Mouse (Mus musculus): ENCODE results near the gene Rrh.

The Rrh gene

DNA sequence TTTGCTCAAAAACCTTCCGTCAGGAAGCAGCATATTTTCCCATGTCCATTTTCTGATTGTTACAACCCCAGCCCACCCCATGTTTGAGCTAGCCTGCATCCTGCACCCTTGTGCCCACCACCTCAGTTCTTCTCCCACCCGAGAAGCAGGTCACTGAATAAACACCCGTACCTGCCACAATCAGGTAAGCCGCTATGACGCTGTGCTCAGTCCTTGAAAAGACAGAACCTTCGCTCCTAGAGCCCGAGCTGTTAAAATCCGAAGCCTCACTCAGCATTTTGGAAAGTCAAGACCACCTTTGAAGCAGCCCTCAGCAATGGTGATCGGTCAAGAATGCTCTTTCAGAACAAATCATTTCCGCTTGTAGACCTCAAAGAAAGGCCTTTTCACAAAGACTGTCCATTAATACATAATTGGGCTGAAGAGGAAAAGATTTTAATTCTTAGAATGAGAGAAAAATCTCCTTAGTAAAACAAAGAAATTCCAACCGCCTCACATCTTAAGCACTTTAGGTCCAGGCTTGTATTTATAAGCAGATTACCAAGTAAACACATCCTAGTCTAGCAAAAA lies at the start of gene Rrh:
Gene Rrh, minus strand, starts transcription at position 382 of the 570 bp plus-strand sequence.
- DNase-seq (ENCODE audit: low spot score), result no peak

DNA sequence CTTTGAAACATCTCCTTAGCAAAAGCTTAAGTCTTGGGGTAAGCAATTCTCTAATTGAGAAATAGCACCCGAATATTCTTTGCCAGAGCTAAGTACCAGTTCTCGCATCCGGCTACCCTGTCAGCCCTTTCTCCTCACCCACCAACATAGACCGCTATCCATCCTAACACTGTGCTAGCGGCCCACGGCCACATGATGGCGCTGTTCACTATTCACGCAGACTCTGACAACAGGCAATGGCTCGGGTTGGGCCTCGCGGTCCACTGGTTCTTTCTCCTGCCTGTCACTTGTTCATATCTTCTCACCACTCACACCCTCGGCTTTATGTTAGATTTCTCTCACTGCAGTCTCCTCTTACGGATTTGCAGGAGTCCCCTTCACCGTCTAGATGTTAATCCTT lies 41.3 kb upstream of the Rrh start:
- DNase-seq (ENCODE audit: low spot score), result peak; percentile 83

DNA sequence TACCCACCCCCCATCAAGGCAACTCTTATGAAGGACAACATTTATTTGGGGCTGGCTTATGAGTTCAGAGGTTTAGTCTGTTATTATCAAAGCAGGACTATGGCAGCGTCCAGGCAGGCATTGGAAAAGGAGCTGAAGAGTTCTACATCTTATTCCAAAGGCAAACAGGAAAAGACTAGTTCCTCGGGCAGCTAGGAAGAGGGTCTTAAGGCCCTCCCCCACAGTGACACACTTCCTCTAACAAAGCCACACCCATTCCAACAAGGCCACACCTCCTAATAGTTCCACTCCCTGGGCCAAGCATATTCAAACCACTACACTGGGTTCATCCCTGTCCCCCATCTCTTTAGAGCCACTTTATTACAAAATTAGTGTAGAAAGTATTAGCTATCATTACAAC lies 40.2 kb upstream of the Rrh start:
- no peak for DNase-seq (ENCODE audit: low spot score)

DNA sequence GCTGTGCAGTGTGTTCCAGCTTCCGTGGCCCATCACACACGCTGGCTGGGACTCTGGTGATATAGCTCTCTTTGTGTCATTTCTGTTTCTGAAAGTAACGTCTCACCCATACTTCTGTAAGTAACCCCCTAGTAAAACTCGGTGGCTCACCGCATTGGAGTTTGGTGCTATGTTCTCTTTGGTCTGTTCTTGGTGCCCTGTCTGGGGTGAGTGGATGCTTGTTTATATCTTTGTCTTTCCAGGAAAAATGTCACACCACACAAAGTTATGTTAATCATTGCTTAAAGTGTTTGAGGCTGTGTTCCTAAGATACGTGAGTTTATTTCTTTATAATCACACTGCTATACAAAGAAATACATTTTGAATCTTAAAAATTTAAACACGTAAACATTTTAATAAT lies 24.5 kb upstream of the Rrh start:
- DNase-seq (ENCODE audit: low spot score), result no peak

DNA sequence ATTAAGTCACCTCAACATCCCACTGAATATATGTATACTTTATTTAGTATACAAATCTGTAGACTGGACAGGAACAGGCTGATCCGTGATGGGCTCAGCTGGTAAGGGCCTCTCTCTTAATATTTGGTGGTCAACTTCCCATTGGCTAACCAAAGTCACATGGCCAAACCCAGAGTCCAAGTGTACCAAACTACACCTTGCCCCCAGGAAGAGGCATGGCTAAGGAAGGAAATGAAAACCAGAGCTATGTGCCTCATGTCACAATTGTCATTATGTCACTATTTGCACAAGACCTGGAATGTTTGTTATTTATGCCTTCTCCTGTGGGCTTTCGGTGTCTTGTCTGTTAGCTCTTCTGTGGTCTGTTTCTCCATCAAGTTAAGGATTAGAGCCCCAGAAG lies 23.5 kb upstream of the Rrh start:
- no peak for DNase-seq (ENCODE audit: low spot score)

DNA sequence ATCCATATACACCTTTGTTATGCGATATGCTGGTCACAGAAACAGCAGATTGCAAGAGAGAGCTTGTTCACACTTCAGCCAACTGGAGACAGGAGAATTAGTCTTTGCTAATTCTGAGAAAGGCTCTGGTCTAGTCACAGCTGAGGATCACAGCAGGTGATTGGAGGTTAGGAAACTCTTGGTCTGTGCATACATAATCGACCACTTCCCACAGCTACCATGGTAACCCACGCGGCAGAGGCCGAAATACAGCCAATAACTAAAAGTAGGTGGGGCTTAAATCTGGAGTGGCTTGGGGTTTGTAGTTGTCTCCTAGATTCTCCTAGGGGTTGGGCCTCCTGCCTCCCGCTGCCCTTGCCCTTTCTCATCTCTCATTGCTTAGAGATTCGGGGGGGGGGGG lies 15.6 kb upstream of the Rrh start:
- DNase-seq (ENCODE audit: low spot score), result no peak

DNA sequence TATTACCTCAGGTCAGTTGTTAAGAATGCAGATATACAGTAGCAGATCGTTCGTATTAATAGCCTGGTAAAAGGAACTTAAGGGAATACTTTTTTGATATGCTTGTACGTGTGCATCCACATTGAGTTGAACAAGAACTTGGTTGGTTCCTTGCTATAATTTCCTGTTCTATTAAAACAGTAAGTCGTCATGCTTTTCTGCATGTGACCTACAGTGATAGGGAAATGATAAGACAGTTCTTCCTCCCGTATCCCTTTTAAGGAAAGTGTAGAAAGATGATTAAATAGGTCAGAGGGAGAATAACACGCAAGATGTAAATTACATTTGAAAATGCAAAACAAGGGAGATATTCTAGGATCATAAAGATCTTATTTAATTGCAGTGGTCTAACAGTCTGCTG lies 14.6 kb upstream of the Rrh start:
- no peak for DNase-seq (ENCODE audit: low spot score)

DNA sequence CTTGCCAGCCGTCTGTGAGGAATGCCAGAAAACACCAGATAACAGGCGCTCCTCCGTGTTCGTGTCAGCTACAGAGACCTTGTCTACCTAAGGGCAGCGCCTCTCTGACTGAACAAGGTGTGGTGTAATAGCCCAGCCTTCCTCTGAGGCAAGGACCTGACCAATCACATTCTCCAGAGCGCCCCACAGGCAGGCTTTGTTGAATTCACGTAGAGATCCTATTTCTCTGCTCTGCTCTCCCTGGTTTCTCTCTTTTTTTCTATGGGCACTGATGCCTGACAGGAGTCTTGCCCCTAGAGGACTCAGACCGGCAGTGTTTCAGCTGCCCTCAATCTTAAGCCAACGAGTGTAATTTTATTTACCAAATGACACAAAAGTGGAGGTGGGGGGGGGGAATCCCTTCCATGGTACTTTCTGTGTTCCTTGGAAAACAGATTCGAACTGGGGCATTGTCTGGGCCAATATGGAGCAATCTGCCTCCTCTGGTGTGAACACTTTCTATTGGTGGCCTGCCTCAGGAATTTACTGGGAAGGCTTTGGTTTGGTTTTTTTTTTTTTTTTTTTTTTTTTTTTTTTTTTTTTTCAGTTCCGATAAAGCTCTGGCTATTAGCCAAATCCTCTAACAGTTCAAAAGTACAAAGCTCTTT lies 13.8 kb upstream of the Rrh start:
- DNase-seq (ENCODE audit: low spot score), result no peak

DNA sequence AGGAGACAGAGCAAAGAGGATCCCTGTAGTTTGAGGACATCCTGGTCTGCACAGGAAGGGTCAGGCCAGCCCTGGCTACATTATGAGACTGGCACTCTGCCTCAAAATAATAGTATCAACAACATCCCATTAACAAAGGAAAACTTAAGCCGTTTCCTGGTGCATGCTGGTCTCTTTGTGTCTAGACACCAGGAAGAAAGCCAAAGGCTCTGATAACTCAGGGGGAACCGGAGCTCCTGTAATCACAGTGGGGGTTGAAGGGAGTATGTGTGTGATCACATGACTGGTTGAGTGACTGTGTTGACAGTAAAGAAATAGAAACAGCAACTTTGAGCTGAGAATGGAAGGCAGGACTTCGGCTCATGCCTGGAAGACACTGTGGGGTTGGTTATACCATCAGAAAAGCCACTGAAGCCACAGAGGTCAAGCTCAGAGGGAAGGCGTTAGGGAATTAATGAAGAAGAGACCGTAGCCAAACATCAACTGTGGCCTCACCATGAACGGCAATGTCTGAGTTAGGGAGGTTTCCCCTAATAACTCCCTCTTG lies 13.1 kb upstream of the Rrh start, which contains the start of gene Cfi:
Gene Cfi, plus strand, starts transcription at position 497 of the 547 bp plus-strand sequence.
- DNase-seq (ENCODE audit: low spot score), result no peak

DNA sequence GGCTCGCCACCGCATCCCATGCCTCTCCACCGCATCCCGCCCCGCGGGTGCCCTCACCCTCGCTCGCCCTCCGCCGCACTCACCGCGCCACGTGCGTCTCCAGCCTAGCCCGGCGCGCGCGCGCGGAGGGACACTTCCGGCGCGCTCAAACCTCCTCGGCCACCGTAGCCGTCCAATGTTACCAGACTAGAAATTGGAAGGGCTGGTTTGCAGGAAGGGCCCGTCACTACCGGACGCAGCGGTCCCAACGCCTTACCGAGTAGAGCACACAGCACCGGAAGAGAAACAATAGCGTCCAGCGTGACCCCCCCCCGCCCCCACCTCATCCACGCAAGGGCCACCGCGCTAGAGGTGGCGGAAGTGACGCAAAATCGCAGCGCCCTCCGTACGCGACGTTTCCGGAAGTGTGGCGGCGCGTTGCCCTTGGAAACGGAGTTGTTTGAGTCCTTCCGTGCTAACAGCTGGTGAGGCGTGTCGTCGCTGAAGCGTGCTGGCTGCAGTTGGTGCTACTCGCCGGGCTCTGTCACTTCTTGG lies 8.7 kb upstream of the Rrh start, which contains the start of gene Gar1:
Gene Gar1, minus strand, starts transcription at position 362 of the 534 bp plus-strand sequence.
- peak; percentile 95 for DNase-seq (ENCODE audit: low spot score)

DNA sequence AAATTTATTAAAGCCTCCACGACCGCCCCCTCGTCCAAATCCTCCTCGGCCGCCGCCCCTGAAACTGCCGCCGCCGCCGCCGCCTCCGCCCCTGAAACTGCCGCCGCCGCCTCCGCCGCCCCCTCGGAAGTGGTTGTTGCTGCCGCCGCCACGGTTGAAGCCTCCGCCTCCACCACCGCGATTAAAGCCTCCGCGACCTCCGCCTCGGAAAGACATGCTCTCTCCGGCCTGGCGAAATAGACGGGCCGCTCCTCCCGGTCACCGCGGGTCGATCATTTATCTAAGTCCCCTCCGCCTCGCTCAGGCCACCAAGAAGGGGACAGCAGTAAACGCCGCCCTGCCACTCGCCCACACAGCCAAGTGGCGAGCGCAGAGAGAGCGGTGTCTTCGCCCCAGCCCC lies 8.2 kb upstream of the Rrh start:
- peak; percentile 72 for DNase-seq (ENCODE audit: low spot score)

DNA sequence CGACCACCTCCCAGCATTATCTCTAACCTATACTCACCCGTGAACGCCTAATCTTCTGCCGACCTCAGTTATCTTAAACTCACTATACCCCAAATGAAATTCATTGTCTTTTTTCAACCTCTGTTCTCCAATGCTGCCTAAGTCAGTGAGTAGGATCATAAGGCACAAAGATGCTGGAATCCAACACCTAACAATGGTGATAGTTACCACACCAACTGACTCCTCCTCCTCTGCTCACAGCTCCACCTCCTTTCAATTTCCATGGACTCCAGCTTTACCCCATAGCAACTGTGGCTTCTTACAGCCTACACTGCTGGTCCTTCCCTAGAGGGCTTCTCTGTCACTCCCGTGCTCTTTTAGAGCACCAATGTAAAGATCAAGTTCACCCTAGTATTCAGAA lies 5.3 kb upstream of the Rrh start:
- no peak for DNase-seq (ENCODE audit: low spot score)

DNA sequence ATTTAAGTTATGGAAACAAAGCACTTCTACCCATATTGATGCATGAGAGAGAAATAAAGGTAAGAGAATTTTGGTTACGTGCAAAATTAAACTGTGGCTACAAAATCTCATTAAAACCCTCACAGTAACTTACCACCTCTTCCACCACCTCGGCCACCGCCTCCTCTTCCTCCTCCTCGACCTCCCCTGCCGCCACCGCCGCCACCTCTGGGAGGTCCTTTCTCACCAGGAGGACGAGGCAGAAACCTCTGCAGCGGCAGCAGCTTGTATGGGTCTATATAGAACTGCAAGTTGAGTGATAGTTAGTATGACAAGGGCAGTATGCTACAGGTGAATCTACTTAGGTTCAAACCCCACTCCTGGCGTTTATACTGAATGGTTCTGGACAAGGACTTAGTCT lies 4.3 kb upstream of the Rrh start:
- DNase-seq (ENCODE audit: low spot score), result no peak

DNA sequence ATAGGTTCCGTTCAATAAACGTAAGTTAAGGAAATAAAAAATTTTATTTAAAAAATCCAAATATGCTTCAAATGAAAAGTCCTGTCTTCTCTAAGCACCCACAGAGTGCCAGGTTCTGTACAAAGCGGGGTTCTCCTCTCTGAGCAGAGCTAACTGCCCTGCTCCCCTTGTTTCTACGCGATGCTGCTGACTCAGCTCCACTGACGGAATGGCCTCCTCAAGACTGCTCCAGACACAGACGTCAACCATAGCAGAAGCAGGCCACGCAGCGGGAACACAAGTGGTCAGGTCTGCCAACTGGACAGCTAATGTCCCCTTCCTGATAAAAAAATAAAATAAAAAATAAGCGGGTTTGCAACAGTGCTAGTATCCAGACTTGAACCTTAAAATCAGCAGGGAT lies 2.5 kb upstream of the Rrh start:
- no peak for DNase-seq (ENCODE audit: low spot score)

DNA sequence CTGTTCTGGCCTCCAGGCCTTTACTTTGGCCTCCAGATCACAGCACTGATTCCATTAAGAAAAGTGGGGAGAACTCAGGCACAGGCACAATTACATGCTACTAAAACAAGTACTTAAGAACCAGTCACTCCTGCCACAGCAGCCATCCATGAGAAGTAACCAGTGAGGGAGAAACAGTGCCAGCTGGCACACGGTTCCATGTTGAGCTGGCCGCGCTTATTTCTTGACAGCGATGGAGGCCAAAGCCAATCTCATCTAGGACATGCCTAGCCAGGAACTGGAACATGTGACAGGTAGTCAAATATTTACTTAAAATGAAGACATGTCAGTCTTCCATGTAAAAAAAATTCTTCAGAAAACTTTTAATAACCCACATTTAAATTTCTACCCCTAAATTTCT lies 1.8 kb upstream of the Rrh start:
- DNase-seq (ENCODE audit: low spot score), result no peak

DNA sequence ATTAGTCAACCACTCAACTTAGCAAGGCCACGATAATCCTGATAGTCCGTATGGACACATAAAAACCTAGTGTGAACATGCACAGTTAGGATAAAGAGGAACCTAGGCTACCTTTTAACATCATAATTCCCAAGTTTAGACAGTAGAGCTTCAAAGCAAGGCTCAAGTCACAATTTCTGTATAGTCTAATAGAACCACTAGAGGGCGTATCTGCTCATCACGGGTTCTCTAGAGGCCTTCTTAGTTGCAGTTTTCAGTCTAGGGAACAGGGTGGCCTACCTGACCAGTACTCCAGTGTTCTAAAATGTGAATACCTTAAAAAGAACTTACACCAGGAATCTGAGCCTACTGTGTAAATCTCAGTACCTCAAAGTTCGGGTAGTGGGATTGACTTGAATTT lies 906 bp upstream of the Rrh start:
- DNase-seq (ENCODE audit: low spot score), result no peak

DNA sequence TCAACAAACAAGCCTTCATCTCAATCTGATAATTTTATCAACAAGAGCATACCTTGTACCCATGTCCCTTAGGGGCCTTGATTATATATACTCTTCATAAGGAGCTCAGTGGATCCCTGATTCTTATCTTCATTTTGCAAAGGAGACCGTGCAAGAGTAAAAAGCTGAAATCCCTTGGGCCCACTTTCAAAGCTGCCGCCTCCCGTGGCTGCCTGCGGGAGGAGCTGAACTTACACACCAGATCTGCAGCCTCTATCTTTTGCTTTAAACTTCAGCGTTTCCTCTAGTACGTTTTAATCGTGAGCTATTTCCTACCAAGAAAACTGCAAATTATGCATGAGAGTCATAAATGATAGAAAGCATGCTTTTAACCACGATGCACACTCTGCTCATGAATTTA lies 651 bp downstream of the Rrh start:
- DNase-seq (ENCODE audit: low spot score), result no peak

DNA sequence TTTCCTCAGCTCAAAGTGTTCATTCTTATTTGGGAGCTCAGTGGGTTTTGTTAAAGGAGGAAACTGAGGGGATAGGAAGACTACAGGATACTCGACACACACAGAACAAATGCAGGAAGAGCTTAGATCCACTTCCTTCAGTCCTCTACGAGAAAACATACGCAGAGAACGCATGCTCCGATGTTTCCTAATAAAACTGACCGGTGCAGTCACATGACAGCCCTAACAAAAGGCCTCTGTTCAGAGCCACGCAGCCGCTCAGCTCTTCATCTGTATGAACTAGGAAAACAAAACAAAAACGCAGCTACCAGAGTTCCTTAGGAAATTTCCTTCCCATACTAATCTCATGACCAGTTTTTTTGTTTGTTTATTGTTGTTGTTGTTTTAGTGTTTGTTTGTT lies 1.5 kb downstream of the Rrh start:
- no peak for DNase-seq (ENCODE audit: low spot score)

DNA sequence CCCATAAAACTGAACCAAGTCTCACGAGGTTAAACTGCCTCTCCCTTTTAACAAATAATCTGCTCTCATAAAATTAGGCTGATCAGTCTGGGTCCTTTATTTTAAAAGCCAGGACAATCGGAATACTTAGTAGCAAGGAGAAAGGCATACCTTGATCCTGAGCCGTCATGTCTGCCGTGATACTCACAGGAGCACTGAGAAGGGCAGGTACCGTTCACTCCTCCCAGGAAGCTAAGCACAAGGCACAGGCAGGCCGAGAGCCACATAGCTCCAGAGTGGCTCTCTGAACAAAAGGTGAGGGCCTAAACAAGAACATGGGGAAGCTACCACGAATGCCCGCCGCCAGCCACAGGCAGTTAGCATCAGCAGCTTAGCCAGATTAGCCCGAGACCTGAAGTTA lies 18.6 kb downstream of the Rrh start, which contains the start of gene Lrit3:
Gene Lrit3, minus strand, starts transcription at position 266 of the 400 bp plus-strand sequence.
- no peak for DNase-seq (ENCODE audit: low spot score)

DNA sequence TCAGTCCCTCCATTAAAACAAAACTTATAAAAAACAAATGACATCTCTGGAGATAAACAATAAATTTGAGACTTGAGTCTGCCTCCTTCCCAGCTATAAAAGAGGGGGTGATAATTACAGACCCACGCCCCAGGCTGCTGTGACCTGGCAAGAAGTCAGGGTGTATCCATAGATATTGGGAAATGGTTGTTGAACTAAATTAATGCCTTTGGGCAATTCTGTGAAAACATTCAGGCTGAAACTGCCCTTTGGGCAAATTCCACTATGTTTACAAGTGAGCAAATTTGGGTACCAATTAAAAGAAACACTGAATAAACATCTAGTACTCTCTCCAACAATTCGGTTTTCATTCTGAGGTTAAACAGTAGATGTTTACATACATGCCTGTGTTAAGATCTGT lies 23.4 kb downstream of the Rrh start:
- no peak for DNase-seq (ENCODE audit: low spot score)

DNA sequence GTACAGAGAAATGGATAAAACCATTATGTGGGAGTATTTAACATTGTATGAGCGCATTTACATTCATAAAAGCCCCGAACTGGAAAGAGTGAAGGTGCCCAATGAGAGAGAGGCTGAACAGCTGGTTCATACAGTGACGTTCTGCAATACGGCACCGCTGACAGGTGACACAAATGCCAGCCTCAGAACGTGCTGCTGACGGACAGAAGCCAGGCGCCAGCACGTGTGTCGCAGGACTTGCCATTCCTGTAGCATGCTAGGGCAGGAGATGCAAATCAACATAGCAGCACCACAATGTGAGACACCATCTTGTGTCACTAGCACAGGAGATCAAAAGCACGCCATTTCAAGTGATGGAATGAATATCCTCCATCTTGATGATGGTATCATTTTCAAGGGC lies 23.8 kb downstream of the Rrh start:
- DNase-seq (ENCODE audit: low spot score), result no peak

DNA sequence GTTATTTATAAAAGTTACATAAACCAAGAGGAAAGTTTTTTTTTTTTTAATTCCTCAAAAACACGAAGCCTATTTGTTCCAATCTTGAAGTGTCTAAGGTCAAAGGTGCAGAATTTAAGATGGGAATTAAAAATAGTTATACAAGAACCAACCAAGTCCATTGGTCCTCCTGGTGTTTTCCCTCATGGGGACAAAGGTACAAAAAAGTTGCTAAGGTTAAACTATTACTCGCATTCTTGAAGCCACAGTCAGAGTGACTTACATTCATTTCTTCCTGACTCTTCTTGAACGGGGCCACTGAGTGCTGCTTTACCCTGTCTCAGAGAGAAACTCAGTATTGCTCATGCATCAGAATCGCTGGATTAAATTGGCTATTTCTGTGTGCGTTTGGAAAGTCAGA lies 25.0 kb downstream of the Rrh start:
- DNase-seq (ENCODE audit: low spot score), result no peak

DNA sequence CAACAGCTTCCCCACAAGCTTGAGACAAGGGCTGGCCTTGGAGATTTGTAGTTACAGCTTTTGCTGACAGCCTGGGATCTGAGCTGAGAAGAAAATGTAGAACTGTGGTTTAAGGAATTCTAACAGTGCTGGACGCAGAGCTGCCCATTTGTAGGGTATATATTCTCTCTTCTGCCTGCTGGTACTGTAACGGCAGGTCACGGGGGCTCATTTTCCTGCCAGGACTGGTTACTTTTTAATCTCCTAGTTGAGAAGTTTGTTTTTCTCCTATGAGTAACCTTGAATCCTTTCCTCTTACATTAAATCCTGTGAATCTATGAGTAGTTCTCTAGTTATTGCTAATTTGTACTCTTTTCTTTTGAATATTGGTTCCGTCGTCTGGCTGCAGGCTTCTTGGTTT lies 28.6 kb downstream of the Rrh start:
- no peak for DNase-seq (ENCODE audit: low spot score)

DNA sequence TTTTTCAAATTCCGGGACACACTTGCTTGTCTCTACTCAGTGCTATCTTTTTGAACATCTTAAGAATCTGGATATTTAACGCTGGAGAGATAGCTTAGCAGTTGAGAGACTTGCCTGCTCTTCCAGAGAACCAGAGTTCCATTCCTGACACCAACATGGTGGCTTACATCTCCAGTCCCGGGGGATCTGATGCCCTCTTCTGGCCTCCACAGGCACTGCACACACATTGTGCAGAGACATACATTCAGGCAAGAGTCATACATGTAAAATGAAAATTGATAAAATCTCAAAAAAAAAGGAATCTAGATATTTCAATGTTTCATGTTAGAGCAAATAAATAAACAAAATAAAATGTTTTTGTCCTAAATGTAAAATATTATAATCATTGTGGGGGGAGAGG lies 39.6 kb downstream of the Rrh start:
- no peak for DNase-seq (ENCODE audit: low spot score)
